Mouse (Mus musculus) testis, adult 2 months (tissue): Measurements from ENCODE around the gene Nfyc.

Source experiments
- CTCF ChIP-seq: fragments of 200-500 bp; IDR thresholded peaks from 2 replicates; pipeline ENCODE4 v1.5.1; 2012; ENCODE audit warnings: low read depth, mild to moderate bottlenecking, inconsistent platforms, low read length, moderate library complexity; ENCODE audit not compliant: control insufficient read depth, insufficient read depth, insufficient replicate concordance
- POLR2A ChIP-seq: fragments of 200-500 bp; IDR thresholded peaks from 2 replicates; pipeline ENCODE4 v1.6.1; 2012; ENCODE audit warnings: low read depth, mild to moderate bottlenecking, inconsistent platforms, low read length, moderate library complexity; ENCODE audit not compliant: control insufficient read depth

GRCm38 (mm10) chr4:120731030-120731644 is 100.2 kb downstream of the Nfyc start:
- TF ChIP-seq CTCF (no peak), POLR2A (no peak)
